Mouse (Mus musculus) layer of hippocampus, adult 8-10 months (tissue): Measurements from ENCODE around the gene Olfr213. TPM values are rescaled to one million over a fixed set of nuclear protein-coding genes. Genes with fewer than 3 reads are reported as not detected.
"Not testable (repeated sequence)": the region's sequence is repeated elsewhere in the genome, so short reads cannot be mapped to it uniquely, and the experiment has no call there.

ENCODE experiments used
- DNase-seq, 2 experiments: peaks; one replicate each; pipeline ENCODE4 v3.0.0; 2022; ENCODE audit warnings: low spot score in 2 of 2
- total RNA-seq, 4 experiments: library from RNA; stranded (reverse); gene quantifications; 2 replicates each; pipeline ENCODE4 v1.2.4; 2022

Olfr213 gene
- total RNA-seq = not detected

GRCm38 (mm10) chr6:116538156-116538555, at the start of gene Olfr213:
Olfr213 (plus strand) TSS chr6:116538456.
- no peak for DNase-seq

DNA sequence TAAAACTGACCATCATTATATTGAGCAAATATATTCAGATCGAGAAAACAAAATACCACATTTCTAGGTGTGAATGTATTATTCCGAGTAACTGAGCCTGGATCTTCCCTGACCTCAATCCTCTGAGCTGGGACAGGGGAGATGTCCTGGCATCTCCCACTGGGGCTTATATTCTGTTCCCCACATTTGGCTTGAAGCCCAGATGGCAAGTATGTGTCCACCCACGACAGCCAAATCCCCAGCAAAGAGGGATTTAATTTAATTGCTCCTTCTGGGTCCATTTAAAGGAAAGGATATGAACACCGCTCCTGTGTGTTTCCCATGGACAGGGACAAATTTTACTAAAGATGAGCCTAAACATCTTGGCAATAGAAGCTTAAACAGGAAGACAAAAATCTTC, 49.5 kb upstream of the Olfr213 start, which contains the start of gene Olfr211:
Gene Olfr211 (plus strand): TSS at position 301 of the 400 bp plus-strand sequence.
- DNase-seq = no peak

DNA sequence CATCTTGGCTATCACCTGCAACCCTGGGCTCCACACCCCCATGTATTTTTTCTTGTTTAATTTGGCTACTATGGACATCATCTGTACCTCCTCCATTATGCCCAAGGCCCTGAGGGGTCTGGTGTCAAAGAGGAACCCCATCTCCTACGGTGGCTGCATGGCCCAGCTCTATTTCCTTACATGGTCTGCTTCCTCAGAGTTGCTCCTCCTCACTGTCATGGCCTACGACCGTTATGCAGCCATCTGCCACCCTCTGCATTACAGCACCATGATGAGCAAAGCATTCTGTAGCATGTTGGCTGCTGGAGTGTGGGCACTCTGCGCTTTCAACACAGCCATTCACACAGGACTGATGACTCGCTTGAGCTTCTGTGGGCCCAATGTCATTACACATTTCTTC, 44.5 kb upstream of the Olfr213 start:
- DNase-seq = no peak

- DNase-seq = no peak
Measured at GRCm38 (mm10) chr6:116495960-116496359, 42.3 kb upstream of the Olfr213 start.

- DNase-seq = not testable (repeated sequence)
Measured at GRCm38 (mm10) chr6:116506302-116507003, 31.8 kb upstream of the Olfr213 start, which contains the start of gene Olfr212. Olfr212 (plus strand) TSS chr6:116506516.

DNA sequence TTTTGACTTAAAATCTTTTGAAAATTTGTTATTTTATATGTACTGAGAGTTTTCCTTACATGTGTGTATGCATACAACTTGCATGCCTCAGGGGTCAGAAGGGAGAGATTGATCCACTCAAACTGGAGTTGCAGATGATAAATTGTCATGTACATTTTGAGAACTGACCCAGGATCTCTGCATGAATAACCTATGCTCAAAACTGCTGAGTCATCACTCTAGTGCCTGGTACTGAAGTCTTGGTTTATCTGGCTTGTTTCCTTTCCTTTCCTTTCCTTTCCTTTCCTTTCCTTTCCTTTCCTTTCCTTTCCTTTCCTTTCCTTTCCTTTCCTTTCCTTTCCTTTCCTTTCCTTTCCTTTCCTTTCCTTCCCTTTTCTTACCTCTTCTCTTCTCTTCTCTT, 23.4 kb upstream of the Olfr213 start:
- no peak for DNase-seq

- DNase-seq = no peak
Measured at GRCm38 (mm10) chr6:116542500-116542899, 4.2 kb downstream of the Olfr213 start.

- DNase-seq = not testable (repeated sequence)
Measured at GRCm38 (mm10) chr6:116550841-116551240, 12.6 kb downstream of the Olfr213 start, which contains the start of gene Gm5580. Gm5580 (plus strand) TSS chr6:116551141.

DNA sequence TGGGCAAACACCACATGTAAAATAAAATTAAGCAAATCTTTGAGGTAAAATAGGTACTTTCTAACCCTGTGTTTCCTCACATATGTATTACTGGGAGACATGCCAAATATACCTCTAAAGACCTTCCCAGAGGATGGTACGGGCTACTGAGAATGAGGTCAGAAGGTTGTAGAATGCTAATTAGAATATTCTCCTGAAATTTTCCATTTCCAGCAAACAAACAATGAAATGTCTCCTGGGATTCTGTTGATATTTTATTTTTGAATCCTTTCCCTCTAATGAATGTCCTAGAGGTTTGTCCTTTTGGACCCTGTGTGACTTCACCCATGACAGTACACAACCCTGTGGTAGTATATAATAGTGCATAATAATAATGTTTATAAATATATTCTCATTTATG, 15.7 kb downstream of the Olfr213 start, which contains the start of gene Olfr214:
Gene Olfr214 (plus strand): TSS at position 301 of the 400 bp plus-strand sequence.
- DNase-seq = no peak

- no peak for DNase-seq
Measured at GRCm38 (mm10) chr6:116554952-116555351, 16.7 kb downstream of the Olfr213 start.

GRCm38 (mm10) chr6:116569834-116570233, 31.6 kb downstream of the Olfr213 start:
- peak; percentile 4 for DNase-seq

GRCm38 (mm10) chr6:116584095-116584494, 45.8 kb downstream of the Olfr213 start, which contains the start of gene Olfr215:
Olfr215 (minus strand) TSS chr6:116584195.
- no peak for DNase-seq

Other genes with a start within 250 kb of the Olfr213 start
- 10 to 100 TPM; 51.9 to 59.2 (median 55.7) TPM for gene March8, start 200.4 kb upstream of the Olfr213 start, total RNA-seq
- gene Alox5, start 77.3 kb upstream of the Olfr213 start, total RNA-seq = 1 to 10 TPM; 1.4 to 5.7 (median 3.8) TPM
- gene Olfr211, start 49.4 kb upstream of the Olfr213 start, total RNA-seq = not detected
- gene Olfr212, start 31.9 kb upstream of the Olfr213 start, total RNA-seq = under 1 TPM in 1 of 4 experiments, not detected in 3; 0.12 TPM
- gene Gm5580, start 12.7 kb downstream of the Olfr213 start, total RNA-seq = 1 to 10 TPM; 1.7 to 3.0 (median 2.6) TPM
- not detected for gene Olfr214, start 15.8 kb downstream of the Olfr213 start, total RNA-seq
- gene Olfr215, start 45.7 kb downstream of the Olfr213 start, total RNA-seq = not detected
- gene Zfp422, start 90.5 kb downstream of the Olfr213 start, total RNA-seq = 10 to 100 TPM; 19.8 to 22.8 (median 20.4) TPM
- gene Depp1, start 112.2 kb downstream of the Olfr213 start, total RNA-seq = 1 to 10 TPM in 3 of 4 experiments, under 1 TPM in 1; 0.94 to 2.9 (median 1.9) TPM
- gene Rassf4, start 135.5 kb downstream of the Olfr213 start, total RNA-seq = 1 to 10 TPM; 4.7 to 7.3 (median 5.0) TPM
- under 1 TPM; 0.53 to 0.82 (median 0.66) TPM for gene Tmem72, start 178.5 kb downstream of the Olfr213 start, total RNA-seq